Mouse (Mus musculus) kidney, adult 2 months (tissue): ENCODE results near the gene Sp7. TPM values are rescaled to one million over a fixed set of nuclear protein-coding genes. Genes with fewer than 3 reads are reported as not detected.
A peak's percentile ranks its signal among the peaks of the same experiment; 100 is the strongest.

ENCODE experiments used
- DNase-seq: peaks from one replicate; pipeline ENCODE4 v3.0.0; 2021
- H3K27ac ChIP-seq: fragments of 200-500 bp; 2 replicates; pipeline ENCODE4 v1.5.1; 2012; ENCODE audit warnings: low read depth, low read length, control low read depth, inconsistent platforms; ENCODE audit not compliant: insufficient read depth
- H3K27me3 ChIP-seq: fragments of 200-500 bp; replicated peaks from 2 replicates; pipeline ENCODE4 v1.6.1; 2012; ENCODE audit warnings: mild to moderate bottlenecking, moderate library complexity, low read length, inconsistent platforms; ENCODE audit not compliant: control insufficient read depth, insufficient read depth
- H3K36me3 ChIP-seq: fragments of 200-500 bp; 2 replicates; pipeline ENCODE4 v1.6.1; 2012; ENCODE audit warnings: mild to moderate bottlenecking, moderate library complexity, low read length, inconsistent platforms; ENCODE audit not compliant: control insufficient read depth, insufficient read depth
- H3K4me1 ChIP-seq: fragments of 200-500 bp; 2 replicates; pipeline ENCODE4 v1.6.1; 2011; ENCODE audit warnings: low read length; ENCODE audit not compliant: control insufficient read depth, insufficient read depth
- H3K4me3 ChIP-seq: fragments of 200-500 bp; 2 replicates; pipeline ENCODE4 v1.5.1; 2011; ENCODE audit warnings: mild to moderate bottlenecking, low read depth, low read length, control low read depth; ENCODE audit not compliant: insufficient read depth
- CTCF ChIP-seq: fragments of 200-500 bp; conservative IDR thresholded peaks from 2 replicates; pipeline ENCODE4 v1.5.1; 2011; ENCODE audit warnings: low read depth, mild to moderate bottlenecking, control low read depth, low read length, moderate library complexity, mixed read lengths; ENCODE audit not compliant: insufficient read depth, insufficient read length
- POLR2A ChIP-seq: fragments of 200-500 bp; IDR thresholded peaks from one replicate; pipeline ENCODE4 v1.6.1; 2011; ENCODE audit warnings: low read depth, low read length, control low read depth
- WGBS: fragments of 180-500 bp; shearing (Covaris S2); methylation state at CpG from one replicate; pipeline ENCODE4 v1.1.7; 2018; 5-methylcytosine and 5-hydroxymethylcytosine counted together
- polyA plus RNA-seq: library from polyadenylated mRNA; depleted of rRNA; stranded (reverse); fragments of >200 nt; gene quantifications from 2 replicates; pipeline ENCODE4 v1.2.3, GENCODE M21; 2012

Gene Sp7
- polyA plus RNA-seq, 1 experiment = 0.06 TPM

GRCm38 (mm10) chr15:102355134-102355870, 11.7 kb downstream of the Sp7 start:
- peak; percentile 60 for DNase-seq
- TF ChIP-seq POLR2A (no peak), CTCF (0 out of 2 replicates have a peak, but pooled peaks have one; percentile 19)
- whole genome bisulfite sequencing = 1% methylated on average over 49 of the region's 49 CpGs
- H3K4me3 ChIP-seq = peak overlapping the region; percentile 38
- no peaks in the 10 kb centered on the region for H3K27me3 ChIP-seq
- peaks cover 3% of the 10 kb centered on the region; the same call in 1 of the 2 replicates for H3K4me1 ChIP-seq
- H3K36me3 ChIP-seq = no peaks in the 10 kb centered on the region
- peak overlapping the region; percentile 22 for H3K27ac ChIP-seq

- no peaks in the 10 kb centered on the region for H3K27me3 ChIP-seq
- no peak for DNase-seq
- no peak overlapping the region for H3K27ac ChIP-seq
- TF ChIP-seq CTCF (no peak), POLR2A (no peak)
- H3K4me3 ChIP-seq = no peak overlapping the region
- peaks cover 9% of the 10 kb centered on the region; the same call in 1 of the 2 replicates for H3K4me1 ChIP-seq
- WGBS = 90% methylated on average over 2 of the region's 2 CpGs
- H3K36me3 ChIP-seq = no peaks in the 10 kb centered on the region
Observed at GRCm38 (mm10) chr15:102353986-102354385, 13.0 kb downstream of the Sp7 start.

GRCm38 (mm10) chr15:102352177-102352576, 14.8 kb downstream of the Sp7 start:
- DNase-seq = no peak
- no peak overlapping the region for H3K4me3 ChIP-seq
- no peaks in the 10 kb centered on the region for H3K36me3 ChIP-seq
- no peak overlapping the region for H3K27ac ChIP-seq
- H3K27me3 ChIP-seq = no peaks in the 10 kb centered on the region
- TF ChIP-seq POLR2A (no peak), CTCF (peak; percentile 36; the same call in 1 of the 2 replicates)
- H3K4me1 ChIP-seq = peaks cover 9% of the 10 kb centered on the region; the same call in 1 of the 2 replicates
- WGBS = 67% methylated on average over 2 of the region's 2 CpGs

GRCm38 (mm10) chr15:102350942-102351291, 16.1 kb downstream of the Sp7 start:
- DNase-seq = no peak
- no peak for TF ChIP-seq CTCF
- no peak for TF ChIP-seq POLR2A

GRCm38 (mm10) chr15:102350138-102350941, 16.6 kb downstream of the Sp7 start, which contains the start of gene Aaas:
TSS of gene Aaas (minus strand) at chr15:102350771.
- WGBS = under 1% methylated on average over 56 of the region's 56 CpGs
- Histone ChIP-seq H3K4me1 (peaks cover 9% of the 10 kb centered on the region; the same call in 1 of the 2 replicates), H3K27me3 (no peaks in the 10 kb centered on the region), H3K36me3 (no peaks in the 10 kb centered on the region), H3K27ac (peak within 1 kb of the TSS; percentile 84), H3K4me3 (peak within 1 kb of the TSS; percentile 91)
- TF ChIP-seq CTCF = peak; percentile 89
- TF ChIP-seq POLR2A = peak; percentile 79
- DNase-seq = peak; percentile 97

More at GRCm38 (mm10) chr15:102350942-102351291, 16.1 kb downstream of the Sp7 start:
- WGBS = 10% methylated on average over 11 of the region's 11 CpGs
- H3K36me3 ChIP-seq = no peaks in the 10 kb centered on the region
- H3K4me3 ChIP-seq = peak overlapping the region; percentile 38
- H3K27ac ChIP-seq = peak overlapping the region; percentile 84
- peaks cover 9% of the 10 kb centered on the region; the same call in 1 of the 2 replicates for H3K4me1 ChIP-seq
- H3K27me3 ChIP-seq = no peaks in the 10 kb centered on the region

- Histone ChIP-seq H3K4me1 (peaks cover 9% of the 10 kb centered on the region; the same call in 1 of the 2 replicates), H3K36me3 (no peaks in the 10 kb centered on the region), H3K27me3 (no peaks in the 10 kb centered on the region), H3K4me3 (no peak overlapping the region), H3K27ac (no peak overlapping the region)
- no peak for TF ChIP-seq POLR2A
- no peak for TF ChIP-seq CTCF
- 79% methylated on average over 4 of the region's 4 CpGs for WGBS
- no peak for DNase-seq
Observed at GRCm38 (mm10) chr15:102346444-102346843, 20.5 kb downstream of the Sp7 start.

- H3K27ac ChIP-seq = no peak overlapping the region
- DNase-seq = no peak
- H3K36me3 ChIP-seq = no peaks in the 10 kb centered on the region
- WGBS = 91% methylated on average over 3 of the region's 3 CpGs
- H3K27me3 ChIP-seq = no peaks in the 10 kb centered on the region
- no peaks in the 10 kb centered on the region for H3K4me1 ChIP-seq
- TF ChIP-seq CTCF (no peak), POLR2A (no peak)
- H3K4me3 ChIP-seq = no peak overlapping the region
Observed at GRCm38 (mm10) chr15:102344490-102344889, 22.5 kb downstream of the Sp7 start.
